Mouse (Mus musculus): Measurements from ENCODE around the gene Gm6217. TPM values are rescaled to one million over a fixed set of nuclear protein-coding genes. Genes with fewer than 3 reads are reported as not detected.

The Gm6217 gene
- polyA plus RNA-seq, 1 experiment from 2014 or later, result not detected

Other genes starting within 250 kb of the Gm6217 start
- gene Mff, start 206.5 kb downstream of the Gm6217 start, polyA plus RNA-seq (2015; fragmentation: Nextera tagmentation; extraction: Ambion mirVana), result 198 and 211 TPM in 2 replicates
- 0.25 TPM in 1 of 2 replicates, not detected in the other for gene Tm4sf20, start 162.9 kb downstream of the Gm6217 start, polyA plus RNA-seq (2015; fragmentation: Nextera tagmentation; extraction: Ambion mirVana)
- not detected in 2 replicates for gene Gm47791, start 160.2 kb downstream of the Gm6217 start, polyA plus RNA-seq (2015; fragmentation: Nextera tagmentation; extraction: Ambion mirVana)
- 47.2 and 53.9 TPM in 2 replicates for gene Agfg1, start 91.9 kb downstream of the Gm6217 start, polyA plus RNA-seq (2015; fragmentation: Nextera tagmentation; extraction: Ambion mirVana)
- 0.16 and 0.19 TPM in 2 replicates for gene A030005L19Rik, start 18.1 kb downstream of the Gm6217 start, polyA plus RNA-seq (2015; fragmentation: Nextera tagmentation; extraction: Ambion mirVana)
- not detected in 2 replicates for gene A030014E15Rik, start 6.5 kb downstream of the Gm6217 start, polyA plus RNA-seq (2015; fragmentation: Nextera tagmentation; extraction: Ambion mirVana)
- not detected in 2 replicates for gene A030003K21Rik, start 12.0 kb upstream of the Gm6217 start, polyA plus RNA-seq (2015; fragmentation: Nextera tagmentation; extraction: Ambion mirVana)
- not detected in 2 replicates for gene Gm7544, start 24.6 kb upstream of the Gm6217 start, polyA plus RNA-seq (2015; fragmentation: Nextera tagmentation; extraction: Ambion mirVana)
- gene Gm47955, start 28.9 kb upstream of the Gm6217 start, polyA plus RNA-seq (2015; fragmentation: Nextera tagmentation; extraction: Ambion mirVana), result not detected in 2 replicates
- not detected in 2 replicates for gene Gm47959, start 69.1 kb upstream of the Gm6217 start, polyA plus RNA-seq (2015; fragmentation: Nextera tagmentation; extraction: Ambion mirVana)
- gene Slc19a3, start 107.0 kb upstream of the Gm6217 start, polyA plus RNA-seq (2015; fragmentation: Nextera tagmentation; extraction: Ambion mirVana), result 0.06 TPM in 1 of 2 replicates, not detected in the other
- not detected in 2 replicates for gene Krtap28-10, start 111.1 kb upstream of the Gm6217 start, polyA plus RNA-seq (2015; fragmentation: Nextera tagmentation; extraction: Ambion mirVana)
- gene Gm47969, start 113.5 kb upstream of the Gm6217 start, polyA plus RNA-seq (2015; fragmentation: Nextera tagmentation; extraction: Ambion mirVana), result not detected in 2 replicates
- not detected in 2 replicates for gene A030005K14Rik, start 128.0 kb upstream of the Gm6217 start, polyA plus RNA-seq (2015; fragmentation: Nextera tagmentation; extraction: Ambion mirVana)
- not detected in 2 replicates for gene Krtap28-13, start 129.5 kb upstream of the Gm6217 start, polyA plus RNA-seq (2015; fragmentation: Nextera tagmentation; extraction: Ambion mirVana)
- 0.23 TPM in 1 of 2 replicates, not detected in the other for gene Ccl20, start 185.4 kb upstream of the Gm6217 start, polyA plus RNA-seq (2015; fragmentation: Nextera tagmentation; extraction: Ambion mirVana)
- gene Daw1, start 228.4 kb upstream of the Gm6217 start, polyA plus RNA-seq (2015; fragmentation: Nextera tagmentation; extraction: Ambion mirVana), result not detected in 2 replicates